Mouse (Mus musculus): ENCODE results near the gene Adam15. TPM values are rescaled to one million over a fixed set of nuclear protein-coding genes. Genes with fewer than 3 reads are reported as not detected.

The Adam15 gene
- polyA plus RNA-seq, 1 experiment from 2014 or later: 40.4 TPM

- Histone ChIP-seq H3K4me3 (no peak overlapping the region), H3K4me1 (peaks cover 50% of the 10 kb centered on the region), H3K36me3 (no peaks in the 10 kb centered on the region), H3K9ac (no peak overlapping the region), H3K9me3 (no peaks in the 10 kb centered on the region), H3K27ac (no peak overlapping the region), H3K27me3 (replicated peaks) (peaks cover 13% of the 10 kb centered on the region), H3K4me2 (replicated peaks) (no peak overlapping the region)
- 57% methylated on average over 5 of the region's 5 CpGs for WGBS
- no peak for ATAC-seq (ENCODE audit: low FRiP score, low read depth)
These were observed 40.3 kb upstream of the Adam15 start for GRCm38 (mm10) chr3:89390111-89390515.

GRCm38 (mm10) chr3:89388901-89389740, 39.3 kb upstream of the Adam15 start:
- no peak for ATAC-seq (ENCODE audit: low FRiP score, low read depth)

GRCm38 (mm10) chr3:89388134-89388881, 38.5 kb upstream of the Adam15 start:
- ATAC-seq (ENCODE audit: low FRiP score, low read depth): no peak
- no peak overlapping the region for H3K4me3 ChIP-seq
- H3K4me1 ChIP-seq: peaks cover 32% of the 10 kb centered on the region
- H3K36me3 ChIP-seq: no peaks in the 10 kb centered on the region
- no peak overlapping the region for H3K27ac ChIP-seq
- WGBS: 76% methylated on average over 11 of the region's 11 CpGs
- no peaks in the 10 kb centered on the region for H3K9me3 ChIP-seq
- H3K27me3 ChIP-seq (replicated peaks): peaks cover 13% of the 10 kb centered on the region
- H3K9ac ChIP-seq: no peak overlapping the region
- H3K4me2 ChIP-seq (replicated peaks): no peak overlapping the region; the same call in 1 of the 2 replicates

More at GRCm38 (mm10) chr3:89388901-89389740, 39.3 kb upstream of the Adam15 start:
- no peak overlapping the region for H3K9ac ChIP-seq
- H3K9me3 ChIP-seq: no peaks in the 10 kb centered on the region
- 66% methylated on average over 6 of the region's 6 CpGs for WGBS
- no peak overlapping the region for H3K4me2 ChIP-seq (replicated peaks)
- peaks cover 40% of the 10 kb centered on the region for H3K4me1 ChIP-seq
- no peak overlapping the region for H3K27ac ChIP-seq
- H3K27me3 ChIP-seq (replicated peaks): peaks cover 13% of the 10 kb centered on the region
- no peaks in the 10 kb centered on the region for H3K36me3 ChIP-seq
- H3K4me3 ChIP-seq: no peak overlapping the region

GRCm38 (mm10) chr3:89387632-89388031, 37.8 kb upstream of the Adam15 start:
- peaks cover 25% of the 10 kb centered on the region for H3K4me1 ChIP-seq
- H3K36me3 ChIP-seq: no peaks in the 10 kb centered on the region
- H3K9ac ChIP-seq: no peak overlapping the region
- no peak overlapping the region for H3K27ac ChIP-seq
- H3K4me3 ChIP-seq: no peak overlapping the region
- no peaks in the 10 kb centered on the region for H3K9me3 ChIP-seq
- no peak overlapping the region; the same call in 1 of the 2 replicates for H3K4me2 ChIP-seq (replicated peaks)
- H3K27me3 ChIP-seq (replicated peaks): peaks cover 8% of the 10 kb centered on the region
- ATAC-seq (ENCODE audit: low FRiP score, low read depth): no peak
- WGBS: 75% methylated on average over 11 of the region's 11 CpGs

- H3K9ac ChIP-seq: no peak overlapping the region
- H3K4me2 ChIP-seq (replicated peaks): no peak overlapping the region
- H3K4me3 ChIP-seq: no peak overlapping the region
- no peak for ATAC-seq (ENCODE audit: low FRiP score, low read depth)
- no peaks in the 10 kb centered on the region for H3K9me3 ChIP-seq
- no peaks in the 10 kb centered on the region; the same call in none of the 2 replicates for H3K27me3 ChIP-seq (replicated peaks)
- H3K36me3 ChIP-seq: no peaks in the 10 kb centered on the region
- WGBS: 58% methylated on average over 17 of the region's 17 CpGs
- H3K4me1 ChIP-seq: peaks cover 16% of the 10 kb centered on the region
- no peak overlapping the region for H3K27ac ChIP-seq
These were observed 36.9 kb upstream of the Adam15 start for GRCm38 (mm10) chr3:89386438-89387420.

- no peak overlapping the region for H3K4me2 ChIP-seq (replicated peaks)
- 56% methylated on average over 10 of the region's 11 CpGs for WGBS
- no peak overlapping the region for H3K4me3 ChIP-seq
- peaks cover 3% of the 10 kb centered on the region; the same call in 1 of the 2 replicates for H3K4me1 ChIP-seq
- H3K27ac ChIP-seq: no peak overlapping the region
- H3K27me3 ChIP-seq (replicated peaks): no peaks in the 10 kb centered on the region
- ATAC-seq (ENCODE audit: low FRiP score, low read depth): no peak
- no peak overlapping the region for H3K9ac ChIP-seq
- no peaks in the 10 kb centered on the region for H3K36me3 ChIP-seq
- H3K9me3 ChIP-seq: no peaks in the 10 kb centered on the region
These were observed 35.7 kb upstream of the Adam15 start for GRCm38 (mm10) chr3:89385451-89385850.

- no peak overlapping the region for H3K4me3 ChIP-seq
- WGBS: 78% methylated on average over 12 of the region's 12 CpGs
- H3K4me2 ChIP-seq (replicated peaks): no peak overlapping the region
- H3K27me3 ChIP-seq (replicated peaks): no peaks in the 10 kb centered on the region
- no peaks in the 10 kb centered on the region; the same call in 1 of the 2 replicates for H3K4me1 ChIP-seq
- H3K9me3 ChIP-seq: no peaks in the 10 kb centered on the region
- no peak for ATAC-seq (ENCODE audit: low FRiP score, low read depth)
- no peak overlapping the region for H3K27ac ChIP-seq
- H3K36me3 ChIP-seq: no peaks in the 10 kb centered on the region
- H3K9ac ChIP-seq: no peak overlapping the region
These were observed 34.7 kb upstream of the Adam15 start for GRCm38 (mm10) chr3:89384331-89385076.

- no peak overlapping the region for H3K27ac ChIP-seq
- H3K4me1 ChIP-seq: peaks cover 3% of the 10 kb centered on the region; the same call in 1 of the 2 replicates
- no peak overlapping the region for H3K4me3 ChIP-seq
- no peaks in the 10 kb centered on the region for H3K27me3 ChIP-seq (replicated peaks)
- no peak overlapping the region for H3K9ac ChIP-seq
- no peak overlapping the region for H3K4me2 ChIP-seq (replicated peaks)
- no peaks in the 10 kb centered on the region for H3K9me3 ChIP-seq
- H3K36me3 ChIP-seq: no peaks in the 10 kb centered on the region
- no peak for ATAC-seq (ENCODE audit: low FRiP score, low read depth)
- WGBS: 85% methylated on average over 5 of the region's 5 CpGs
These were observed 34.0 kb upstream of the Adam15 start for GRCm38 (mm10) chr3:89383651-89384255.

GRCm38 (mm10) chr3:89382950-89383349, 33.2 kb upstream of the Adam15 start:
- no peak for ATAC-seq (ENCODE audit: low FRiP score, low read depth)
- Histone ChIP-seq H3K4me3 (no peak overlapping the region), H3K4me2 (replicated peaks) (no peak overlapping the region), H3K27me3 (replicated peaks) (no peaks in the 10 kb centered on the region), H3K27ac (no peak overlapping the region), H3K9ac (no peak overlapping the region), H3K9me3 (no peaks in the 10 kb centered on the region), H3K36me3 (no peaks in the 10 kb centered on the region), H3K4me1 (peaks cover 10% of the 10 kb centered on the region; the same call in 1 of the 2 replicates)
- WGBS: 84% methylated on average over 5 of the region's 5 CpGs

- no peaks in the 10 kb centered on the region for H3K9me3 ChIP-seq
- no peak for ATAC-seq (ENCODE audit: low FRiP score, low read depth)
- no peak overlapping the region for H3K4me3 ChIP-seq
- 87% methylated on average over 9 of the region's 9 CpGs for WGBS
- no peaks in the 10 kb centered on the region for H3K27me3 ChIP-seq (replicated peaks)
- no peak overlapping the region for H3K4me2 ChIP-seq (replicated peaks)
- no peak overlapping the region for H3K27ac ChIP-seq
- no peaks in the 10 kb centered on the region for H3K36me3 ChIP-seq
- H3K4me1 ChIP-seq: peaks cover 13% of the 10 kb centered on the region; the same call in 1 of the 2 replicates
- no peak overlapping the region for H3K9ac ChIP-seq
These were observed 32.5 kb upstream of the Adam15 start for GRCm38 (mm10) chr3:89382033-89382882.
